Mouse (Mus musculus) T-helper 2 cell (primary cell): Measurements from ENCODE around the gene Eif1.

ENCODE experiments used
- in situ Hi-C: fragments of 300-600 bp; cut with MboI, MseI; formaldehyde crosslinking; loops from one replicate; pipeline ENCODE4 v1.15.1; 2025; ENCODE audit warnings: high pct_unique_total_duplicates

The Eif1 gene

DNA sequence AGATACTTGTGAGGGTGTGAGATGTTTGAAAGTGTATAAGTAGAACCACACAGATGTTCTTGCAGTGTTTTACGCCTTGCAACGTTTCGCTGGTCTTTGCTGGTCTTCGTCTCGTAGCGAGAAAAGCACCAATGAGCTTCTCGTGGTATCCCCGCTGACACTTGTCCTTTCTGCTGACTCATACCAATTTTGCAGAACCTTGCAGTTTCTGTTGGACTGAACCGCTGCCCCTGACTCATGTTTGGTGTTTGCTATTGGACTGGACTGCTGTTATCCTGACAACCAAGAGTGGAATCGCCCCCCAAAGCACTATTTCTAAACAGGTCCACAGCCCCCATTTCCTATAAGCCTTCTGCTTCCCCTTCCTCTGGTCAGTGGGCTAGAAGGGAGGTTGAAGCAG is 24.6 kb downstream of the Eif1 start:
- in situ Hi-C loops: no loop called here

DNA sequence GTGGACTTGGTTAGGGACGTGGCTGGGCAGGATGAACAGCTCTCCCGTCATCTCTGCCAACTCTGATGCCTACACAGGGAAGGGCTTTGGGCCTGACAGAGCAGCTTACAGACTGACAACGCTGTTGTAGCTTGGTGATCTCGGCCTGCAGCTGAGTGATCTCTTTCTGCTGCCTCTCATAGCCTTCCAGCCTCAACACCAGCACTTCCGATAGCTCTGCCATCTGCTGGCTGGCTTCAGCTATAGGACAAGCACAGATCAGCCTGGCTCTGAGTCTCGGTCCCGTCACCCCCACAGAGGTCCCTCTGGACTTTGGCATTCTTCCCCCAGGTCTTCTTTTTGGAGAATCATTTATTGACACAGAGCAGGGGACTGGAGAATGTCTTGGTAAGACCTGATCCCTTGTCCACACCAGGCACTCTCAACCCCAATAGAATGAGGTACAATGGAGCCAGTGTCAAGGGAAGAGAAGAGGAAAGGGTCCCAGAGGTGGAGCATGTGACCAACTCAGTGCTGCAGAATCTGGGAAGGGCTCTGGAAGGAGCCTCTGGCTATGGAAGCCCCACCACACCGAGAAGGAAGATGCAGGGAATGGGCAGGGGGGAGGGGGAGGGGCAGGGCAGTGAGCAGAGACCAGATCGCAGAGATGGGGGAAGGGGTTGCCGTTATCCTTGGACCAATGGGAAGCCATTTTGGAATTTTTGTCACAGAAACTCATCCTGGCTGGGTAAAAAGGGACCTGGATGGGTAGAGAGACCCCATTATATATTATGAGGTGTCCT is 32.6 kb downstream of the Eif1 start:
- in situ Hi-C loops: no loop called here

- in situ Hi-C loops: no loop called here
Observed at GRCm38 (mm10) chr11:100355151-100355951, 35.7 kb downstream of the Eif1 start.

- in situ Hi-C loops: no loop called here
Observed at GRCm38 (mm10) chr11:100355972-100356818, 36.5 kb downstream of the Eif1 start, which contains the start of gene Hap1. Gene Hap1, minus strand, starts transcription at chr11:100356128.

GRCm38 (mm10) chr11:100356819-100357211 is 37.1 kb downstream of the Eif1 start:
- in situ Hi-C loops: no loop called here

- in situ Hi-C loops: no loop called here
Observed at GRCm38 (mm10) chr11:100357408-100357807, 37.7 kb downstream of the Eif1 start.

GRCm38 (mm10) chr11:100360175-100360574 is 40.5 kb downstream of the Eif1 start:
- in situ Hi-C loops: loop anchor here (5.0 kb wide), 1 partner anchor 122 kb away; no protein-coding TSS in a partner anchor

- in situ Hi-C loops: loop anchor here (5.0 kb wide), 1 partner anchor 121 kb away; no protein-coding TSS in a partner anchor
Observed at GRCm38 (mm10) chr11:100361059-100361458, 41.4 kb downstream of the Eif1 start.

- in situ Hi-C loops: loop anchor here (5.0 kb wide), 1 partner anchor 120 kb away; no protein-coding TSS in a partner anchor
Observed at GRCm38 (mm10) chr11:100362209-100362978, 42.7 kb downstream of the Eif1 start.

DNA sequence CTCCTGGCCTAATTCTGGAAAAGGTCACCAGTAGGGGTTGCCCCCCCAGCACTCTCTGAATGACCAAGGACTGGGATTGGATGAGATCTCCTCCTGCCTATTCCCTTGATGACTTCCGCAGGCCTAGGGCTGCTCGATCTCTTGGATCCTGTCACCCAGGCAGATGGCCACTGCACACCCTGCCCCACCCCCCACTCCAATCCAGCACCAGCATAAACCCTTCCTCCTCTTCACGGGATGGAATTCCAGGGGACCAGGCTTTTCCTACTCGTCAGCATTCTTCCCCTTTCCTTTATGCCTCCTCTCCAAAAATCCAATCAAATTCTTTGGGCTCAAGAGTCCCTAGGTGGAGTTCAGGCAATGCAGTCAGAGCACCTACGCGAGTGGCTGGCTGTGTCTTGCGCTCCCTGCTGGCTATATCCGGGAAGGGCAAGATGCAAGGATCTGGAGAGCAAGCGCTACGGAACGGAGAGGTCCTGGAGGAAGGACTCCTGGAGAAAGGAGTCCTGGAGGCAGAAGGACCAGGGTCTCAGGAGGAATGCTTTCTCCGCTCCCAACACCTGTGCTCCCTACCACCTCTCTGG is 43.4 kb downstream of the Eif1 start:
- in situ Hi-C loops: loop anchor here (5.0 kb wide), 1 partner anchor 119 kb away; no protein-coding TSS in a partner anchor

GRCm38 (mm10) chr11:100369145-100369544 is 49.5 kb downstream of the Eif1 start:
- in situ Hi-C loops: loop anchor here (5.0 kb wide), 1 partner anchor 38 kb away; no protein-coding TSS in a partner anchor

GRCm38 (mm10) chr11:100369822-100370221 is 50.1 kb downstream of the Eif1 start:
- in situ Hi-C loops: loop anchor here (5.0 kb wide), 1 partner anchor 37 kb away; no protein-coding TSS in a partner anchor
